Mouse (Mus musculus) cerebellum, adult 11 months (tissue): Measurements from ENCODE around the gene Slc19a1.

Experiments
- DNase-seq: peaks from one replicate; pipeline ENCODE4 v3.0.0; 2022

Gene Slc19a1

DNA sequence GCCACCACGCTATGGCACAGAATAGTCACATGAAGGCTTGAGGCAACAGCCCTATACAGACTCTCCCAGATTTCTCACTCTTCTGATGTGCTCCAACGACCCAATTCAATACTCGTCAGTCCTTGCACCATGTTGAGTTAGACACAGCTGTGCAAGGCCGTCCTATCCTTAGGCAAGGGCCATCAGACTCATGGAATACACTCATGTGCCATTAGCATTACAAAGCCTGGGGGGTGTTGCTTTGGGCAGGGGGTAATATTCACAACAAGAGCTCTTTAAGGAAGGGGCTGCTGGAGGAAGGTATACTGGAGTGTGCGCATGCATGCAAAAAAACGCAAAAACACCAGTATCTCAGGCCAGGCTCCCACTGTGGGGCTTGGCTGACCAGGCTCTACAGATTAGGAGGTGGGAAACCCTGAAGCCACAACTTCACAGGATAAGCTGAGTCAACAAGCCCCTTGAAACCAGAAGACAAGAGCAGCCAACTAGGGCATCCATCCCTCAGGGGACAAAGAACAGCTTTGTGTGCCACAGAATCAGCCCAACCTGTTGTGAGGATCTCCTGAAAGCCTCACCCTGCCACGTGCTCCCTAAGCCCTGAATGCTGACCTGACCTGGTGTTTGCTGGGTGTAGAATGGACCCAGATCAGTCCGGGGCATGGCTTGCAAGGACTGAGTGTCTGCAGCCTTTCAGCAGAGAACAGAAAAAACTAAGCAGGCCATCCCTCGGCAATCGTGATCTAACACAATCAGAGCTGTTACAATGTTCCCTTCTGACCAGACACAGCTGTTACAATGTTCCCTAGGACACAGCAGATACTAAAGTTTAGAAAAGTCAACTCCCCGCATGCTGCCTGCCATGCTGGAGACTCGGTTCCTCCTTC is 65.2 kb downstream of the Slc19a1 start:
- no peak for DNase-seq

GRCm38 (mm10) chr10:77097890-77098200 is 65.8 kb downstream of the Slc19a1 start:
- DNase-seq = no peak

- DNase-seq = no peak
Measured at GRCm38 (mm10) chr10:77098619-77099018, 66.6 kb downstream of the Slc19a1 start.

DNA sequence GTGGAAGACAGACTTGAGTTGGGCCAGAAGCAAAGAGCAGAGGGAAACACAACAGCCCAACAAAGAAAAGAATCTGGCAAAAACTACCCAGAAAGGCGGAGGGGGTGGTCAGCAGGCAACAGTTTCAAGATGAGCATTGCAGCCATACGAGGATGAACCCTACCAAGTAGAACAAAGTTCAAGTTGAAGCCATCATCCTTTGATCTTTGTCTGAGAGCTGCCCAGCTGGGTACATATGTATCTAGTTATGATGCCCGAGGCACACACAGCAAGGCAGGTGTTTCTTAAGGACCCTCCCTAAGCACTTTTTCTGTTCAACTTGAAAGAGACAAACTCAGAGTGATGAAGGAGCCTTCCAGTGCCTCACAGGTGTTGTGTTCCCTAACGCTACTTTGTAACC is 67.7 kb downstream of the Slc19a1 start:
- DNase-seq = no peak

GRCm38 (mm10) chr10:77103689-77104088 is 71.6 kb downstream of the Slc19a1 start:
- no peak for DNase-seq

- DNase-seq = no peak
Measured at GRCm38 (mm10) chr10:77104327-77104726, 72.3 kb downstream of the Slc19a1 start.

- DNase-seq = no peak
Measured at GRCm38 (mm10) chr10:77108106-77108505, 76.1 kb downstream of the Slc19a1 start.

DNA sequence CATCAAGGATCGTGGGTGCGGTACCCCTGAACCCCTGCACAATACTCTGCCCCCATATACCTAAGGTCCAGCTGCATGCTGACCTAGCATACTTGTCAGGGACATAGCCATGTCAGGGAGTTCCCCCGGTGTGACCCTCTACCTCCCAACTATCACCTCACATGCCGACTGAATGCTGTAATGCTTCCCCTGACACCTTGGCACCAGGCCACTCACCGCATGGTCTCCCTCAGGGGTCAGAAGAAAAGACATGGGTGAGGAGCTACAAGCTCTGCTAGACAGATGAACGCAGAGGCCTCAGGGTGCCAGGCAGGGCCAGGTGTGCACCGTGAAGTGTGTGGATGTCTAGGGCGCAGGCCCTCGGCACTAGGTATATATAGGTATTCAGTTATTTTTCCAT is 78.0 kb downstream of the Slc19a1 start:
- DNase-seq = no peak
